Mouse (Mus musculus) lung, postnatal 0 days (tissue): ENCODE data around the gene S100a5.

Experiments used
- CTCF ChIP-seq: IDR thresholded peaks from 2 replicates; pipeline ENCODE4 v1.5.1; 2016; ENCODE audit warnings: antibody characterized with exemption, mild to moderate bottlenecking
- EP300 ChIP-seq: IDR thresholded peaks from 2 replicates; pipeline ENCODE4 v1.6.1; 2016; ENCODE audit warnings: antibody characterized with exemption, mild to moderate bottlenecking, control low read depth

GRCm38 (mm10) chr3:90587361-90588101, 20.8 kb upstream of the S100a5 start:
- TF ChIP-seq EP300, result peak; percentile 82
- TF ChIP-seq CTCF, result no peak
